Mouse (Mus musculus): ENCODE measurements around the gene Adamts4. TPM values are rescaled to one million over a fixed set of nuclear protein-coding genes. Genes with fewer than 3 reads are reported as not detected.

Gene Adamts4
- total RNA-seq, 1 experiment, result 4.5 TPM

DNA sequence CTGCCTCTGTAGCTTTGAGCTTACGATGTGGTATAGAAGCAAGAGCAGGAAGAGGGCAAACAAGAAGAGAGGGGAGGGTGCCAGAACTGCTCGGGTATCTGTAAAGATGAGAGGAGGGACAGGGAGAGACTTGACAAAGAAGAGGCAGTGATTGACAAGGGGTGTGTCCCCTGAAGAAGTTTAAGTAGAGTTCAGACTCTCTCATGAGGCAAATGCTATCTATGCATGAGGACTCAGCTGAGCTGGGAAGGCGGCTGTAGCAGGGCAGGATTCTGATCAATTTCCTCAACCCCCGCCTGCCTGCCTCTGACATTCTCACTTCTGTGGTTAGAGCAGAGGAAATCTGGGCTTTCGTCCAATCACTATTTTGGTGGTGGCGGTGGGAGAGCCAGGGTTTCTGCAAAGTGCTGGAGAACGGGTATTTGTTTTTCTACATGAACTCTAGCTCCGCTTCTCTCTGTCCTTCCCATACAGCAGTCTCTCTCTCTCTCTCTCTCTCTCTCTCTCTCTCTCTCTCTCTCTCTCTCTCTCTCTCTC is 12.4 kb downstream of the Adamts4 start:
- no peak overlapping the region for H3K27ac ChIP-seq (ENCODE audit: insufficient read depth, low read depth, low read length, poor library complexity, severe bottlenecking)
- H3K4me3 ChIP-seq (ENCODE audit: insufficient read depth in 1 of 2, low read depth in 1 of 2, low read length in 2 of 2, poor library complexity in 1 of 2, severe bottlenecking in 1 of 2), result no peak overlapping the region
- in situ Hi-C loops (cut with MboI; ENCODE audit: low sequenced_read_pairs in 2 of 2, unreplicated experiment in 2 of 2), result no loop called here
- H3K36me3 ChIP-seq (ENCODE audit: control insufficient read depth, insufficient read depth, low read length, poor library complexity, severe bottlenecking), result no peaks in the 10 kb centered on the region
- no peak for DNase-seq (ENCODE audit: low read depth, low spot score)
- H3K9ac ChIP-seq (ENCODE audit: insufficient read depth, low read depth, low read length, poor library complexity, severe bottlenecking), result no peak overlapping the region
- TF ChIP-seq HCFC1 (IDR thresholded peaks at IDR 0.05; ENCODE audit: borderline replicate concordance, insufficient read depth, low read length) (no peak), ZC3H11A (IDR thresholded peaks at IDR 0.05; ENCODE audit: borderline replicate concordance, low read depth, low read length) (no peak), ZNF384 (IDR thresholded peaks at IDR 0.05; ENCODE audit: low read depth, low read length) (no peak), MAFK (IDR thresholded peaks at IDR 0.05; ENCODE audit: insufficient read depth, low read depth, low read length) (no peak), CHD2 (IDR thresholded peaks at IDR 0.05; ENCODE audit: low read depth, low read length) (no peak)
- H3K9me3 ChIP-seq (ENCODE audit: control insufficient read depth, insufficient read depth, low read depth, low read length), result no peaks in the 10 kb centered on the region
- H3K4me1 ChIP-seq (ENCODE audit: control insufficient read depth in 2 of 2, insufficient read depth in 2 of 2, low read length in 2 of 2, poor library complexity in 1 of 2), result peaks cover 0 to 7% of the 10 kb centered on the region in 2 experiments; a peak in 1 of 4 replicates

- no peak for DNase-seq (ENCODE audit: low read depth, low spot score)
- no peak overlapping the region for H3K27ac ChIP-seq (ENCODE audit: insufficient read depth, low read depth, low read length, poor library complexity, severe bottlenecking)
- peaks cover 0 to 7% of the 10 kb centered on the region in 2 experiments; a peak in 1 of 4 replicates for H3K4me1 ChIP-seq (ENCODE audit: control insufficient read depth in 2 of 2, insufficient read depth in 2 of 2, low read length in 2 of 2, poor library complexity in 1 of 2)
- no peak overlapping the region for H3K9ac ChIP-seq (ENCODE audit: insufficient read depth, low read depth, low read length, poor library complexity, severe bottlenecking)
- no peaks in the 10 kb centered on the region for H3K36me3 ChIP-seq (ENCODE audit: control insufficient read depth, insufficient read depth, low read length, poor library complexity, severe bottlenecking)
- no peak overlapping the region for H3K4me3 ChIP-seq (ENCODE audit: insufficient read depth in 1 of 2, low read depth in 1 of 2, low read length in 2 of 2, poor library complexity in 1 of 2, severe bottlenecking in 1 of 2)
- no peaks in the 10 kb centered on the region for H3K9me3 ChIP-seq (ENCODE audit: control insufficient read depth, insufficient read depth, low read depth, low read length)
- in situ Hi-C loops (cut with MboI; ENCODE audit: low sequenced_read_pairs in 2 of 2, unreplicated experiment in 2 of 2), result no loop called here
- TF ChIP-seq CHD2 (IDR thresholded peaks at IDR 0.05; ENCODE audit: low read depth, low read length), result no peak
- no peak for TF ChIP-seq ZC3H11A (IDR thresholded peaks at IDR 0.05; ENCODE audit: borderline replicate concordance, low read depth, low read length)
- TF ChIP-seq HCFC1 (IDR thresholded peaks at IDR 0.05; ENCODE audit: borderline replicate concordance, insufficient read depth, low read length), result no peak
- TF ChIP-seq ZNF384 (IDR thresholded peaks at IDR 0.05; ENCODE audit: low read depth, low read length), result no peak
- TF ChIP-seq MAFK (IDR thresholded peaks at IDR 0.05; ENCODE audit: insufficient read depth, low read depth, low read length), result no peak
These were observed 13.0 kb downstream of the Adamts4 start for GRCm38 (mm10) chr1:171263185-171263611.

DNA sequence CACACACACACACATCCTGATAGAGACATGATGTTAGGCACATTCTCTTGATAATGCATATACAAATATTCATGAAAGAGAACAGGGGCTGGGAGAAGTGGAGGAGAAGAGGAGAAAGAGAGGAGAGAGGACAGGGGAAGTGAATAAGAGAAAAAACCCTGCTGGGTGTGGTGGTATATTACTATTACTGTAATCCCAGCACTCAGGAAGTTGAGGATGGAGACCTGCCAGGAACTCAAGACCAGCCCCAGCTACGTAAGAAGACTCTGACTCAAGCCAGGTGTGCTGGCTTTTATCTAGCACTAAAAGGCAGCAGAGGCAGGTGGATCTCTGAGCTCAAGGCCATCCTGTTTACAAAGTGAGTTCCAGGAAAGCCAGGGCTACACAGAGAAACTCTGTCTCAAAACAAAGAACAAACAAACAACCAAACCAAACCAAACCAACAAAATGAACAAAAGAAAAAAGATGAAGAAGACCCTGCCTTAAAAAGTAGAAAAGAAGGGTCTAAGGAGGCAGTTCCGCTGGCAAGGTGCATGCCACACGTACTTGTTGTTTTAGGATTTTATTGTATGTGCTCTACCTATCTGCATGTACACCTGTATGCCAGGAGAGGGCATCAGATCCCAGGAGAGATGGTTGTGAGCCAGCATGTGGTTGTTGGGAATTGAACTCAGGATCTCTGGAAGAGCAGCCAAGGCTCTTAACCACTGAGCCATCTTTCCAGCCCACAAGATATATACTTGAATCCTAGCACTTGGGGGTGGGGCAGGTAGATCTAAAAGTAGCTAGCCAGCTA is 13.6 kb downstream of the Adamts4 start:
- no peak for DNase-seq (ENCODE audit: low read depth, low spot score)
- TF ChIP-seq HCFC1 (IDR thresholded peaks at IDR 0.05; ENCODE audit: borderline replicate concordance, insufficient read depth, low read length), result no peak
- no peak for TF ChIP-seq MAFK (IDR thresholded peaks at IDR 0.05; ENCODE audit: insufficient read depth, low read depth, low read length)
- TF ChIP-seq ZNF384 (IDR thresholded peaks at IDR 0.05; ENCODE audit: low read depth, low read length), result no peak
- no peak for TF ChIP-seq ZC3H11A (IDR thresholded peaks at IDR 0.05; ENCODE audit: borderline replicate concordance, low read depth, low read length)
- TF ChIP-seq CHD2 (IDR thresholded peaks at IDR 0.05; ENCODE audit: low read depth, low read length), result no peak

GRCm38 (mm10) chr1:171265971-171266744 is 15.9 kb downstream of the Adamts4 start:
- no peak overlapping the region for H3K27ac ChIP-seq (ENCODE audit: insufficient read depth, low read depth, low read length, poor library complexity, severe bottlenecking)
- no peak for TF ChIP-seq ZNF384 (IDR thresholded peaks at IDR 0.05; ENCODE audit: low read depth, low read length)
- no peak for TF ChIP-seq MAFK (IDR thresholded peaks at IDR 0.05; ENCODE audit: insufficient read depth, low read depth, low read length)
- no peak for TF ChIP-seq HCFC1 (IDR thresholded peaks at IDR 0.05; ENCODE audit: borderline replicate concordance, insufficient read depth, low read length)
- TF ChIP-seq CHD2 (IDR thresholded peaks at IDR 0.05; ENCODE audit: low read depth, low read length), result no peak
- TF ChIP-seq ZC3H11A (IDR thresholded peaks at IDR 0.05; ENCODE audit: borderline replicate concordance, low read depth, low read length), result no peak
- in situ Hi-C loops (cut with MboI; ENCODE audit: low sequenced_read_pairs in 2 of 2, unreplicated experiment in 2 of 2), result no loop called here
- H3K4me3 ChIP-seq (ENCODE audit: insufficient read depth in 1 of 2, low read depth in 1 of 2, low read length in 2 of 2, poor library complexity in 1 of 2, severe bottlenecking in 1 of 2), result no peak overlapping the region
- no peaks in the 10 kb centered on the region for H3K36me3 ChIP-seq (ENCODE audit: control insufficient read depth, insufficient read depth, low read length, poor library complexity, severe bottlenecking)
- DNase-seq (ENCODE audit: low read depth, low spot score), result no peak
- no peak overlapping the region for H3K9ac ChIP-seq (ENCODE audit: insufficient read depth, low read depth, low read length, poor library complexity, severe bottlenecking)
- H3K4me1 ChIP-seq (ENCODE audit: control insufficient read depth in 2 of 2, insufficient read depth in 2 of 2, low read length in 2 of 2, poor library complexity in 1 of 2), result 0 out of 4 replicates have a peak, but pooled peaks cover 0 to 4% of the 10 kb centered on the region in 2 experiments
- H3K9me3 ChIP-seq (ENCODE audit: control insufficient read depth, insufficient read depth, low read depth, low read length), result no peaks in the 10 kb centered on the region

More for the DNA sequence above, 13.6 kb downstream of the Adamts4 start:
- Histone ChIP-seq H3K4me3 (ENCODE audit: insufficient read depth in 1 of 2, low read depth in 1 of 2, low read length in 2 of 2, poor library complexity in 1 of 2, severe bottlenecking in 1 of 2) (no peak overlapping the region), H3K27ac (ENCODE audit: insufficient read depth, low read depth, low read length, poor library complexity, severe bottlenecking) (no peak overlapping the region), H3K9ac (ENCODE audit: insufficient read depth, low read depth, low read length, poor library complexity, severe bottlenecking) (no peak overlapping the region), H3K9me3 (ENCODE audit: control insufficient read depth, insufficient read depth, low read depth, low read length) (no peaks in the 10 kb centered on the region), H3K4me1 (ENCODE audit: control insufficient read depth in 2 of 2, insufficient read depth in 2 of 2, low read length in 2 of 2, poor library complexity in 1 of 2) (peaks cover 0 to 7% of the 10 kb centered on the region in 2 experiments; a peak in 1 of 4 replicates), H3K36me3 (ENCODE audit: control insufficient read depth, insufficient read depth, low read length, poor library complexity, severe bottlenecking) (no peaks in the 10 kb centered on the region)
- in situ Hi-C loops (cut with MboI; ENCODE audit: low sequenced_read_pairs in 2 of 2, unreplicated experiment in 2 of 2), result no loop called here
